Mouse (Mus musculus): ENCODE data around the gene Cux1.

GRCm38 (mm10) chr5:136564613-136565299, 2.5 kb downstream of the Cux1 start:
- no peak for TF ChIP-seq CTCF (IDR thresholded peaks at IDR 0.05; ENCODE audit: borderline replicate concordance, control insufficient read depth, extremely low read depth, insufficient read depth, low read length, poor library complexity)
- TF ChIP-seq POLR2A (IDR thresholded peaks at IDR 0.05; ENCODE audit: control insufficient read depth, extremely low read depth, insufficient read depth, low read length, poor library complexity): no peak
